Comparison of ENCODE assay signal across 21 mouse cellular contexts in genomic region chr3:21771752-21772298, GRCm38 (mm10).
DNase-seq lines count a peak whose midpoint lies in the region; ATAC-seq and TF ChIP-seq lines count a peak whose summit lies in the region.
"Had no signal": no experiment of that assay in that cellular context is flagged by ENCODE, and none has a peak within 500 bp of the region (broad histone marks: within the 10 kb centered on the region; RNA-seq: fewer than 3 reads in every experiment).

No protein-coding gene starts in this region.

- H3K9me3 ChIP-seq in intestine, postnatal 0 days (ENCODE audit: control insufficient read depth), result no peaks in the 10 kb centered on the region
- H3K9me3 ChIP-seq: liver, embryonic 13.5 days; lung, embryonic 15.5 days; midbrain, embryonic 15.5 days had no signal

- no peak for ATAC-seq in granulocyte monocyte progenitor cell, adult 5-6 weeks (replicated peaks; ENCODE audit: poor library complexity, severe bottlenecking)
- no peak for ATAC-seq in intestine, postnatal 0 days
- ATAC-seq: forebrain, embryonic 16.5 days; hindbrain, postnatal 0 days; midbrain, embryonic 15.5 days had no signal

- H3K4me3 ChIP-seq in intestine, postnatal 0 days (ENCODE audit: low read depth, low read length), result no peak overlapping the region
- H3K4me3 ChIP-seq: erythroblast, embryonic 14.5 days; liver, embryonic 13.5 days; lung, embryonic 15.5 days; midbrain, embryonic 15.5 days had no signal

- 76% methylated on average over 4 of the region's 4 CpGs for WGBS in intestine, postnatal 0 days

- H3K4me1 ChIP-seq in intestine, postnatal 0 days (replicated peaks; ENCODE audit: control insufficient read depth, insufficient read depth, low read length), result no peaks in the 10 kb centered on the region

- TF ChIP-seq CTCF in intestine, postnatal 0 days (IDR thresholded peaks at IDR 0.05; ENCODE audit: low read depth), result no peak

- no peaks in the 10 kb centered on the region for H3K36me3 ChIP-seq in intestine, postnatal 0 days (ENCODE audit: control insufficient read depth, insufficient read depth)
- H3K36me3 ChIP-seq: liver, embryonic 13.5 days; lung, embryonic 15.5 days; midbrain, embryonic 15.5 days had no signal

- intact Hi-C loops in left cerebral cortex, postnatal 10 days (cut with DNase I), result no loop called here
- intact Hi-C loops in left cerebral cortex, postnatal 14 days (cut with DNase I), result no loop called here

- H3K27me3 ChIP-seq in intestine, postnatal 0 days (replicated peaks; ENCODE audit: control insufficient read depth, insufficient read depth, low read length), result no peaks in the 10 kb centered on the region
- H3K27me3 ChIP-seq: liver, embryonic 13.5 days; lung, embryonic 15.5 days; midbrain, embryonic 15.5 days had no signal

- no peak overlapping the region for H3K4me2 ChIP-seq in intestine, postnatal 0 days (replicated peaks; ENCODE audit: low read depth)
- H3K4me2 ChIP-seq: liver, embryonic 13.5 days; lung, embryonic 15.5 days; midbrain, embryonic 15.5 days had no signal

- peak; percentile 22 to 72 for DNase-seq in frontal cortex, adult 2 months (ENCODE audit: extremely low spot score in 1 of 2, low spot score in 1 of 2)
- no peak for DNase-seq in frontal cortex, postnatal 14 days (ENCODE audit: low spot score in 2 of 2)
- DNase-seq in left cerebral cortex, adult 11 months (ENCODE audit: low spot score), result peak; percentile 23
- DNase-seq in left cerebral cortex, postnatal 10 days (ENCODE audit: extremely low spot score in 1 of 2, low spot score in 2 of 2), result no peak
- peak; percentile 5 to 7 for DNase-seq in left cerebral cortex, postnatal 14 days (ENCODE audit: low spot score in 2 of 2)
- DNase-seq in right cerebral cortex, postnatal 25 days, result peak; percentile 41
- DNase-seq: adrenal gland, postnatal 36 days; cerebellum, postnatal 36 days; heart, adult 18-20 months; kidney, adult 18-20 months; kidney, postnatal 36 days; liver, embryonic 13.5 days; thymus, postnatal 25 days had no signal

- no peak overlapping the region for H3K27ac ChIP-seq in intestine, postnatal 0 days (ENCODE audit: low read depth, low read length)
- H3K27ac ChIP-seq: hindbrain, postnatal 0 days; liver, embryonic 13.5 days; lung, embryonic 15.5 days; macrophage; midbrain, embryonic 15.5 days had no signal

- H3K9ac ChIP-seq in intestine, postnatal 0 days (ENCODE audit: low read depth, low read length), result no peak overlapping the region
- H3K9ac ChIP-seq: liver, embryonic 13.5 days; lung, embryonic 15.5 days; midbrain, embryonic 15.5 days had no signal

Comparison
In these comparisons a context has a peak if more than half of its experiments do, and no peak if none do; other contexts are left out.
1. DNase-seq: peak in frontal cortex, adult 2 months (2 of 2), left cerebral cortex, adult 11 months (single experiment), left cerebral cortex, postnatal 14 days (2 of 2) and right cerebral cortex, postnatal 25 days (single experiment); none in frontal cortex, postnatal 14 days (0 of 2) and left cerebral cortex, postnatal 10 days (0 of 2).